Mouse (Mus musculus) liver, postnatal 0 days (tissue): ENCODE measurements at regions not wholly inside any gene's neighbourhood (a gene's known extent, or its start where the extent isn't known, plus 50 kb on each side); places are given as distances from the start of the nearest gene placed in this dataset.

Experiments used
- CTCF ChIP-seq: sonication (generic); IDR thresholded peaks from 2 replicates; pipeline ENCODE4 v1.5.1; 2016; ENCODE audit warnings: antibody characterized with exemption, low read depth
- EP300 ChIP-seq: IDR thresholded peaks from 2 replicates; pipeline ENCODE4 v1.6.1; 2016; ENCODE audit warnings: antibody characterized with exemption, low read depth, mild to moderate bottlenecking

- TF ChIP-seq CTCF: no peak
- TF ChIP-seq EP300: no peak
These were observed 922.9 kb downstream of the 5730522E02Rik start for GRCm38 (mm10) chr11:25287458-25288247.
